Mouse (Mus musculus) liver, embryonic 14.5 days (tissue): ENCODE results near the gene Spock1. TPM values are rescaled to one million over a fixed set of nuclear protein-coding genes. Genes with fewer than 3 reads are reported as not detected.
A peak's percentile ranks its signal among the peaks of the same experiment; 100 is the strongest.

Experiments
- ATAC-seq: fragments of 200-750 bp; cut with Nextera tagmentation; 2 replicates; pipeline ENCODE4 v1.8.0; 2017; ENCODE audit warnings: moderate number of reproducible peaks, mild to moderate bottlenecking, moderate library complexity; ENCODE audit not compliant: insufficient read depth
- DNase-seq, 3 experiments: peaks; one replicate each; pipeline ENCODE4 v3.0.0-alpha.2; 2012 to 2013; ENCODE audit warnings: low read depth in 3 of 3, low spot score in 3 of 3
- H3K27ac ChIP-seq: fragments of 300-500 bp; sonication (generic); 2 replicates; pipeline ENCODE4 v1.5.1; 2014; ENCODE audit warnings: moderate library complexity, mild to moderate bottlenecking, control low read depth, inconsistent platforms
- H3K27me3 ChIP-seq: fragments of 300-500 bp; sonication (generic); 2 replicates; pipeline ENCODE4 v1.6.1; 2014; ENCODE audit warnings: mild to moderate bottlenecking, low read length, moderate library complexity; ENCODE audit not compliant: control insufficient read depth, insufficient read depth
- H3K36me3 ChIP-seq: fragments of 300-500 bp; sonication (generic); replicated peaks from 2 replicates; pipeline ENCODE4 v1.6.1; 2014; ENCODE audit warnings: low read depth; ENCODE audit not compliant: control insufficient read depth, insufficient read depth
- H3K4me1 ChIP-seq, 2 experiments: fragments of 200-500 bp in 1 of 2; fragments of 300-500 bp in 1 of 2; sonication (generic) in 1 of 2; replicated peaks; 2 replicates each; pipeline ENCODE4 v1.6.1; 2012 to 2014; ENCODE audit warnings: antibody characterized with exemption in 1 of 2, inconsistent platforms in 1 of 2, low read length in 1 of 2; ENCODE audit not compliant: control insufficient read depth in 2 of 2, insufficient read depth in 2 of 2
- H3K4me2 ChIP-seq: fragments of 300-500 bp; sonication (generic); 2 replicates; pipeline ENCODE4 v1.6.1; 2014; ENCODE audit warnings: low read depth, mild to moderate bottlenecking, control low read depth, moderate library complexity
- H3K4me3 ChIP-seq, 2 experiments: fragments of 200-500 bp in 1 of 2; fragments of 300-500 bp in 1 of 2; sonication (generic) in 1 of 2; 2 replicates each; pipeline ENCODE4 v1.5.1; 2012 to 2014; ENCODE audit warnings: low read depth in 2 of 2, low read length in 2 of 2, mild to moderate bottlenecking in 2 of 2, control low read depth in 1 of 2, inconsistent platforms in 1 of 2, moderate library complexity in 1 of 2; ENCODE audit not compliant: insufficient read depth in 1 of 2
- H3K9ac ChIP-seq: fragments of 300-500 bp; sonication (generic); replicated peaks from 2 replicates; pipeline ENCODE4 v1.6.1; 2014; ENCODE audit warnings: mild to moderate bottlenecking, control low read depth, moderate library complexity
- H3K9me3 ChIP-seq: fragments of 300-500 bp; sonication (generic); 2 replicates; pipeline ENCODE4 v1.6.1; 2016; ENCODE audit warnings: low read length, mixed read lengths; ENCODE audit not compliant: control insufficient read depth
- CTCF ChIP-seq: IDR thresholded peaks from 2 replicates; pipeline ENCODE4 v1.5.1; 2016; ENCODE audit warnings: antibody characterized with exemption, low read depth, control low read depth
- EP300 ChIP-seq: IDR thresholded peaks from 2 replicates; pipeline ENCODE4 v1.6.1; 2016; ENCODE audit warnings: antibody characterized with exemption, low read depth
- WGBS: fragments of 180-500 bp; shearing (Covaris S2); extraction: QIAGEN DNeasy Blood & Tissue Kit; methylation state at CpG from one replicate; pipeline ENCODE4 v1.1.7; 2014; ENCODE audit not compliant: insufficient replicate concordance; 5-methylcytosine and 5-hydroxymethylcytosine counted together
- polyA plus RNA-seq, 2 experiments: library from polyadenylated mRNA; depleted of rRNA in 1 of 2; stranded (reverse) in 1 of 2; unstranded in 1 of 2; fragments of >200 nt; fragmentation: Nextera tagmentation in 1 of 2; extraction: Ambion mirVana in 1 of 2; gene quantifications; 2 replicates each; pipeline versions ENCODE4 v1.2.1 to v1.2.3; 2012 to 2014

Spock1 gene
- polyA plus RNA-seq, 2 experiments: 0.06 TPM; not detected in 1

- TF ChIP-seq CTCF (no peak), EP300 (no peak)
- ATAC-seq (no peak), DNase-seq (no peak)
- no peak overlapping the region for H3K27ac ChIP-seq
- H3K4me3 ChIP-seq: no peak overlapping the region
- H3K27me3 ChIP-seq: no peaks in the 10 kb centered on the region
- WGBS: 80% methylated on average over 7 of the region's 7 CpGs
- H3K4me1 ChIP-seq: 0 out of 4 replicates have a peak, but pooled peaks cover 0 to 2% of the 10 kb centered on the region in 2 experiments
- no peaks in the 10 kb centered on the region for H3K36me3 ChIP-seq
- no peak overlapping the region for H3K9ac ChIP-seq
- no peak overlapping the region for H3K4me2 ChIP-seq
- peaks cover 5% of the 10 kb centered on the region for H3K9me3 ChIP-seq
These were observed 77.2 kb downstream of the Spock1 start for GRCm38 (mm10) chr13:57830896-57831295.

DNA sequence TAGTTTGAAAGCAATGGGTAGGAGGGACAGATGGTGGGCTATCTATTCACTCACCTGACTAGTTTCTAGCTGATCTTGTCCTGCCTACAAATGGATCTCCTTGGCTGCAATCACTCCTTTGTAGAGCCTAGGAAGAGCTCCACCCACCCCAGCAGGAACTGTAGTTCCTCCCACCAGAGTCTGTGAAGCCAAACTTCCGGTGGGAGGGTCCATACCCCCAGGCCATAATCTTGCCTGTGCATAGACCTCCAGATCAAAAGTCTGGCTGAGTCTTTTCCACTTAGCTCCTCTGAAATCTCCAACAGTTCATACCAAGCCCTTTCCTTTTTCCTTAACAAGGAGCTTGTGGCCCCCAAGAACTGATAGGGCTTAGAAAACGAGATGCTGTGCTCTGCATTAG, 78.0 kb downstream of the Spock1 start:
- Histone ChIP-seq H3K9ac (no peak overlapping the region), H3K4me1 (0 out of 4 replicates have a peak, but pooled peaks cover 0 to 2% of the 10 kb centered on the region in 2 experiments), H3K27me3 (no peaks in the 10 kb centered on the region), H3K4me3 (no peak overlapping the region), H3K4me2 (no peak overlapping the region), H3K27ac (no peak overlapping the region), H3K9me3 (peaks cover 5% of the 10 kb centered on the region), H3K36me3 (no peaks in the 10 kb centered on the region)
- DNase-seq (no peak), ATAC-seq (no peak)
- 24% methylated on average over 2 of the region's 2 CpGs for WGBS
- no peak for TF ChIP-seq CTCF
- no peak for TF ChIP-seq EP300

- no peak overlapping the region for H3K27ac ChIP-seq
- WGBS: 69% methylated on average over 11 of the region's 11 CpGs
- H3K9me3 ChIP-seq: no peaks in the 10 kb centered on the region
- no peak overlapping the region for H3K9ac ChIP-seq
- no peak for TF ChIP-seq CTCF
- no peak for TF ChIP-seq EP300
- H3K4me3 ChIP-seq: no peak overlapping the region
- H3K36me3 ChIP-seq: no peaks in the 10 kb centered on the region
- no peak for DNase-seq
- H3K4me2 ChIP-seq: no peak overlapping the region
- ATAC-seq: no peak
- H3K27me3 ChIP-seq: no peaks in the 10 kb centered on the region
- H3K4me1 ChIP-seq: no peaks in the 10 kb centered on the region
These were observed 91.9 kb downstream of the Spock1 start for GRCm38 (mm10) chr13:57816276-57816675.

DNA sequence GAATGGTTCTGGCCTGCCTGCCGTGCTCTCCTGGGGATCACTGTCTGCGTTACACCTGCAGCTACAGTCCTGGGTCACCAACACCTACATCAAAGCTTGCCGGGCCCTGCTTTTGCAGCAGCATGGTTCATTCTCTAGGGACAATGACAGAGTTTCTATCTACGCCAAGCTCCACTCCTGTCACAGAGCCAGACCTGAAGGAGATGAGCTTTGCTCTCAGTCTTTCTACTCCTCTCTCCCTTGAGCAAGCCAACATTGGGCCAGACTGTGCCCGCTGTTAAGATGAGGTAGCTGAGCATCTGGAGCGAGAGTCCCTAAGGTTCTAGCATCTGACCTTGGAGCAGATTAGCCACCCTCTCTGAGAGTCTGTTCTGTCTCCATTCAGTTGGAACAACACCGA, 95.5 kb downstream of the Spock1 start:
- Histone ChIP-seq H3K9me3 (no peaks in the 10 kb centered on the region), H3K4me2 (no peak overlapping the region), H3K9ac (no peak overlapping the region), H3K4me1 (peaks cover 0 to 2% of the 10 kb centered on the region in 2 experiments; a peak in 1 of 4 replicates), H3K36me3 (no peaks in the 10 kb centered on the region), H3K27me3 (no peaks in the 10 kb centered on the region), H3K27ac (no peak overlapping the region), H3K4me3 (no peak overlapping the region)
- WGBS: 70% methylated on average over 7 of the region's 7 CpGs
- TF ChIP-seq EP300 (no peak), CTCF (no peak)
- DNase-seq (no peak), ATAC-seq (no peak)

DNA sequence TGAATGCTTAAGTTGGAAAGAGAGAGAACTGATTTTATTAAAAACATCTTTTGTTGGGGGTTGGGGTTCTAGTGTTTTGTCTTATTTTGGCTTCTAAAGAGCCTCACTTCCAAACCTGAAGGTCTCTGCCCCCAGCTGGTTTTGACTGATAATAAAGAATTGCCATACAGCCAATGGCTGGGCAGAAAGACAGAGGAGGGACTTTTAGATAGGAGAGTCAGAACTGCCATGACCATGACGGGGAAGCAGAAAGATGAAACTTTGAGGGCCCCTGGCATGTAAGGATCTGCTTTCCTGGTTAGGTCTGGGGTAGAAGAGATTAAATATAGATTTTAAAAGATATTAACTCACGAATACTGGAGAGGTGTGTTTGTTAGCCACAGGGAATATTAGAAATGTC, 96.9 kb downstream of the Spock1 start:
- Histone ChIP-seq H3K9me3 (no peaks in the 10 kb centered on the region), H3K4me3 (no peak overlapping the region), H3K36me3 (no peaks in the 10 kb centered on the region), H3K27me3 (no peaks in the 10 kb centered on the region), H3K27ac (no peak overlapping the region), H3K4me2 (no peak overlapping the region; the same call in 1 of the 2 replicates), H3K4me1 (peaks cover 0 to 2% of the 10 kb centered on the region in 2 experiments; a peak in 1 of 4 replicates), H3K9ac (no peak overlapping the region)
- 29% methylated on average over 2 of the region's 2 CpGs for WGBS
- ATAC-seq (peak; percentile 59; the same call in 1 of the 2 replicates), DNase-seq (peak in 2 of 3 experiments; percentile 4 to 16)
- TF ChIP-seq CTCF (no peak), EP300 (0 out of 2 replicates have a peak, but pooled peaks have one; percentile 16)
